Mouse (Mus musculus): ENCODE results near the gene Peak1. TPM values are rescaled to one million over a fixed set of nuclear protein-coding genes. Genes with fewer than 3 reads are reported as not detected.

Gene Peak1
- polyA plus RNA-seq, 1 experiment from 2014 or later, result 23.1 TPM

DNA sequence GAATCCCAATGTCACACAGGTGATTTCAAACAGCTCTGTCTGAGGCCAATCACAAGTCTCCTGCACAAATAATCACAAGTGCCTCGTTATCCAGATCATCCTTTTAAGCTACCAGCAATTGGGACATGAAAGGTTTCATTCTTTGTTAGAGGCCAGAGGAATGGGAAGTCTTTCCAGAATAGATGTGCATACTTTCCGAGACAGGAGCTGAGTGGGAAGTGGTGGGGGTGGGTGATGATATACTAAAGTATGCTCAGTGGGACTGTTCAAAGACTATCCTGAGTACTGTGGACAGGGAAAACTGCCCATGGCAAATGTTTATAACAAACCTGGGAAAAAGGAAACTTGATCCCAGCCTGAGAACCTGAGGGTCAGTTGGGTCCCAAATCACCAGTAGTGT, 258.4 kb downstream of the Peak1 start:
- Histone ChIP-seq H3K27ac (ENCODE audit: low read depth, low read length) (no peak overlapping the region), H3K36me3 (ENCODE audit: control insufficient read depth, insufficient read depth, low read length) (no peaks in the 10 kb centered on the region), H3K9ac (ENCODE audit: low read depth, low read length) (peak overlapping the region; percentile 99; the same call in 1 of the 2 replicates), H3K4me2 (replicated peaks; ENCODE audit: low read depth, low read length) (peak overlapping the region; percentile 88), H3K4me1 (ENCODE audit: control insufficient read depth, insufficient read depth, low read length) (peaks cover 16% of the 10 kb centered on the region), H3K4me3 (ENCODE audit: low read length) (peak overlapping the region; percentile 84), H3K27me3 (ENCODE audit: control insufficient read depth, insufficient read depth, low read length) (no peaks in the 10 kb centered on the region), H3K9me3 (ENCODE audit: control insufficient read depth, low read length) (no peaks in the 10 kb centered on the region)
- ATAC-seq (ENCODE audit: low FRiP score, low TSS enrichment), result no peak
- 5% methylated on average over 2 of the region's 2 CpGs for WGBS

DNA sequence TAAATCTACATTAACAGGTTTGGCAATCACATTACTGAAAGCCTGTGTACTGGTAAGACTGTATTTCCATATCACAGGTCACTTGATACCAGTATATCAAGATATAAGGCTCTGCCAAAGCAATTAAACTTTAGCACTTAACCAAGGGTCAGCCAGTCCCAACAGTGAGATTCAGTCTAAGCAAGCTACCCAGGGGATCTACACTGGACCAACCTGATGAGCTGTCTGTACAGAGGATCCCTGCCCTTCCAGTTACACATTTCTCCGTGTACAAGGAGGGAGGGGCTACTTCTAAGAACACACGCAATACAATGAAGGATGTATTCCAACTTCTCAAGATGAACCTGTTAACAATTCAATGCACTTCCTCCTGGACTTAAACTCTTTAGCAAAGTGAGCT, 259.8 kb downstream of the Peak1 start:
- ATAC-seq (ENCODE audit: low FRiP score, low TSS enrichment), result no peak
- 50% methylated on average over 2 of the region's 2 CpGs for WGBS
- Histone ChIP-seq H3K36me3 (ENCODE audit: control insufficient read depth, insufficient read depth, low read length) (no peaks in the 10 kb centered on the region), H3K27ac (ENCODE audit: low read depth, low read length) (no peak overlapping the region), H3K4me3 (ENCODE audit: low read length) (no peak overlapping the region), H3K9me3 (ENCODE audit: control insufficient read depth, low read length) (no peaks in the 10 kb centered on the region), H3K4me1 (ENCODE audit: control insufficient read depth, insufficient read depth, low read length) (peaks cover 19% of the 10 kb centered on the region), H3K9ac (ENCODE audit: low read depth, low read length) (no peak overlapping the region), H3K27me3 (ENCODE audit: control insufficient read depth, insufficient read depth, low read length) (no peaks in the 10 kb centered on the region), H3K4me2 (replicated peaks; ENCODE audit: low read depth, low read length) (no peak overlapping the region)

DNA sequence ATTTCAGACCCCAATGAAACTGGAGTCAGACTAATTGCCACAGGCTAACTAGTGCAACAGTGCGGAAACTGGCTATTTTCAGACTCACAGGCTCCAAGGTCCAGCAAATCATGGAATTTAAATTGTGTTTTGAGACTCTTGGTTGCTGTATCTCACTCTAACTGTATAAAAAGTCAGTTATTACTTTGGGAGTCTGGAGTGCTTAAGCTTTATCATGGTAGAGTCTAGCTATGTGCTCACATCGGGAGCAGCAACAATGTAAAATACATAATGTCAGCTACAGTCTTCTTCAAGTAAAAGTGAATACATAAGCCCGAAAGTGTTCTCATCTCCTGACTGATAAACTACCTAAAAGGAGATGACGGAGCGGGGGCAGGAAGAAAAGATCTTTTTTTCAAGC, 263.3 kb downstream of the Peak1 start:
- Histone ChIP-seq H3K4me1 (ENCODE audit: control insufficient read depth, insufficient read depth, low read length) (peaks cover 29% of the 10 kb centered on the region), H3K4me3 (ENCODE audit: low read length) (no peak overlapping the region), H3K4me2 (replicated peaks; ENCODE audit: low read depth, low read length) (no peak overlapping the region), H3K27ac (ENCODE audit: low read depth, low read length) (no peak overlapping the region), H3K9ac (ENCODE audit: low read depth, low read length) (no peak overlapping the region), H3K36me3 (ENCODE audit: control insufficient read depth, insufficient read depth, low read length) (no peaks in the 10 kb centered on the region), H3K9me3 (ENCODE audit: control insufficient read depth, low read length) (no peaks in the 10 kb centered on the region), H3K27me3 (ENCODE audit: control insufficient read depth, insufficient read depth, low read length) (no peaks in the 10 kb centered on the region)
- no peak for ATAC-seq (ENCODE audit: low FRiP score, low TSS enrichment)
- 83% methylated on average over 5 of the region's 5 CpGs for WGBS

GRCm38 (mm10) chr9:56152482-56153007, 265.3 kb downstream of the Peak1 start:
- H3K9me3 ChIP-seq (ENCODE audit: control insufficient read depth, low read length), result no peaks in the 10 kb centered on the region
- H3K9ac ChIP-seq (ENCODE audit: low read depth, low read length), result no peak overlapping the region
- H3K27me3 ChIP-seq (ENCODE audit: control insufficient read depth, insufficient read depth, low read length), result no peaks in the 10 kb centered on the region
- peaks cover 15% of the 10 kb centered on the region for H3K4me1 ChIP-seq (ENCODE audit: control insufficient read depth, insufficient read depth, low read length)
- no peaks in the 10 kb centered on the region for H3K36me3 ChIP-seq (ENCODE audit: control insufficient read depth, insufficient read depth, low read length)
- no peak overlapping the region for H3K4me3 ChIP-seq (ENCODE audit: low read length)
- no peak for ATAC-seq (ENCODE audit: low FRiP score, low TSS enrichment)
- WGBS, result 75% methylated on average over 4 of the region's 4 CpGs
- H3K4me2 ChIP-seq (replicated peaks; ENCODE audit: low read depth, low read length), result no peak overlapping the region
- no peak overlapping the region for H3K27ac ChIP-seq (ENCODE audit: low read depth, low read length)

DNA sequence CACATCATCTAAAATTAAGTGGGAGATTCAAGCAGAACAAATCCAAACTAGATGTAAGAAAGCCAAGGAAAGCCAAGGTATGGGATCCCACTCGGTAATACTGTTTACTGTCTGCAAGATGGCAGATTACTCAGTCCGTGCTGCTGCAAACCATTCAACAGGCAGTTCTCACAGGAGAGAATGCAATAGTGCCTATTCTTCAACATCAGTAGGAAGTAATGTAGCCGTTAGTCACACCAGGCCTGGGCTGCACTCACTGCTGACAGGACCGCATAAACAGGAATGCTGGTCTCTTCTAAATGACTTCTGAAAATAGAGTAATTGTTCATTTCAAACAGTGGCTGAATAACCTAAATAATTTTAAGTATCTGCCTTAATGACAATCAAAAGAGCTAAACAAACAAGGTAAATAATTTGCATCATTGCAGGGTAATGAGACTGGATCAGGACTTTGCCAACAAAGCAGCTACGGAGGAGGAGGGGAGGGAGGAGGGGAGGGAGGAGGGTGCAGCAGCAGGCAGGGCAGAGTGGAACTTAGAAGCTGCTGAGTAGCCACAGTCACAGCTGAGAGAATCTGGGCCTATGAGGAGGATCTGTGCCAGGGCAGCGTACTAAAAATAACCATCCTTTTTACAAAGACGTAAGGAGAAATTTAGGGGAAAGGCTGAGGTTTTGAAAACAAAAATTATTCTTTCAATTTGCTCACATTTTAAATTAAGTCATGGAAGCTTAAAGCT, 266.0 kb downstream of the Peak1 start:
- no peaks in the 10 kb centered on the region for H3K9me3 ChIP-seq (ENCODE audit: control insufficient read depth, low read length)
- no peak overlapping the region for H3K9ac ChIP-seq (ENCODE audit: low read depth, low read length)
- H3K4me3 ChIP-seq (ENCODE audit: low read length), result no peak overlapping the region
- H3K4me2 ChIP-seq (replicated peaks; ENCODE audit: low read depth, low read length), result no peak overlapping the region
- 0 out of 2 replicates have a peak overlapping the region, but pooled peaks have one; percentile 24 for H3K27ac ChIP-seq (ENCODE audit: low read depth, low read length)
- 51% methylated on average over 7 of the region's 7 CpGs for WGBS
- peak; percentile 68; the same call in 1 of the 2 replicates for ATAC-seq (ENCODE audit: low FRiP score, low TSS enrichment)
- H3K4me1 ChIP-seq (ENCODE audit: control insufficient read depth, insufficient read depth, low read length), result peaks cover 15% of the 10 kb centered on the region
- H3K27me3 ChIP-seq (ENCODE audit: control insufficient read depth, insufficient read depth, low read length), result no peaks in the 10 kb centered on the region
- peaks cover 6% of the 10 kb centered on the region for H3K36me3 ChIP-seq (ENCODE audit: control insufficient read depth, insufficient read depth, low read length)

Small RNA genes within 50 kb of the gene (microRNA-seq; reads per million reads assigned to microRNA genes)
- gene Gm24270, result 1.1 reads per million

Other genes with a start within 250 kb of the Peak1 start
- gene Hmg20a, start 542 bp upstream of the Peak1 start, polyA plus RNA-seq (2014; fragmentation: Nextera tagmentation; extraction: Ambion mirVana), result 39.9 and 64.3 TPM in 2 replicates

All from kidney, embryonic 14.5 days (tissue).